In genomic region chr2:181381631-181382306, GRCm38 (mm10) we compare ENCODE assay signal across 22 mouse cellular contexts. TPM values are rescaled to one million over a fixed set of nuclear protein-coding genes. Genes with fewer than 3 reads are reported as not detected.
DNase-seq lines count a peak whose midpoint lies in the region; ATAC-seq and TF ChIP-seq lines count a peak whose summit lies in the region.
"Had no signal": no experiment of that assay in that cellular context is flagged by ENCODE, and none has a peak within 500 bp of the region (broad histone marks: within the 10 kb centered on the region; RNA-seq: fewer than 3 reads in every experiment).

No protein-coding gene starts in this region.

- H3K9me3 ChIP-seq in intestine, embryonic 16.5 days (ENCODE audit: control insufficient read depth, low read length) = no peaks in the 10 kb centered on the region
- H3K9me3 ChIP-seq: embryonic facial prominence, embryonic 12.5 days; forebrain, embryonic 12.5 days; hindbrain, embryonic 13.5 days had no signal

- H3K27ac ChIP-seq in spleen, adult 2 months (ENCODE audit: insufficient read depth, low read length) = peak overlapping the region; percentile 65
- no peak overlapping the region for H3K27ac ChIP-seq in small intestine, adult 2 months (ENCODE audit: insufficient read depth, low read depth, low read length)
- no peak overlapping the region for H3K27ac ChIP-seq in intestine, embryonic 16.5 days (ENCODE audit: low read length)
- H3K27ac ChIP-seq: embryonic facial prominence, embryonic 12.5 days; forebrain, embryonic 12.5 days; hindbrain, embryonic 13.5 days; hindbrain, postnatal 0 days had no signal

- no peak for TF ChIP-seq POLR2A in spleen, adult 2 months (IDR thresholded peaks at IDR 0.05; ENCODE audit: low read depth, low read length)
- TF ChIP-seq POLR2A in small intestine, adult 2 months (IDR thresholded peaks at IDR 0.05; ENCODE audit: low read depth, low read length) = no peak; the same call in 1 of the 2 replicates

- TF ChIP-seq CTCF in spleen, adult 2 months (IDR thresholded peaks at IDR 0.05; ENCODE audit: extremely low read depth, insufficient read depth, insufficient read length, insufficient replicate concordance) = no peak
- no peak for TF ChIP-seq CTCF in small intestine, adult 2 months (IDR thresholded peaks at IDR 0.05; ENCODE audit: extremely low read depth, insufficient read length, insufficient replicate concordance, low read depth, low read length)

- H3K4me2 ChIP-seq in intestine, embryonic 16.5 days (ENCODE audit: low read depth, low read length) = no peak overlapping the region
- H3K4me2 ChIP-seq: embryonic facial prominence, embryonic 12.5 days; forebrain, embryonic 12.5 days; hindbrain, embryonic 13.5 days had no signal

- H3K27me3 ChIP-seq in spleen, adult 2 months (ENCODE audit: control insufficient read depth, insufficient read depth, low read length) = no peaks in the 10 kb centered on the region
- no peaks in the 10 kb centered on the region for H3K27me3 ChIP-seq in small intestine, adult 2 months (ENCODE audit: control insufficient read depth, insufficient read depth, low read length)
- no peaks in the 10 kb centered on the region for H3K27me3 ChIP-seq in intestine, embryonic 16.5 days (replicated peaks; ENCODE audit: control insufficient read depth, insufficient read depth, low read length)
- H3K27me3 ChIP-seq: embryonic facial prominence, embryonic 12.5 days; forebrain, embryonic 12.5 days; hindbrain, embryonic 13.5 days; Patski had no signal

- H3K4me3 ChIP-seq in spleen, adult 2 months (ENCODE audit: extremely low read depth, insufficient read depth, insufficient read length) = peak overlapping the region; percentile 61; the same call in 1 of the 2 replicates
- H3K4me3 ChIP-seq in small intestine, adult 2 months (ENCODE audit: low read depth, low read length) = peak overlapping the region; percentile 35
- no peak overlapping the region for H3K4me3 ChIP-seq in intestine, embryonic 16.5 days (ENCODE audit: low read length)
- H3K4me3 ChIP-seq: embryonic facial prominence, embryonic 12.5 days; forebrain, embryonic 12.5 days; hindbrain, embryonic 13.5 days had no signal

- no peak overlapping the region for H3K9ac ChIP-seq in intestine, embryonic 16.5 days (ENCODE audit: low read depth, low read length)
- H3K9ac ChIP-seq: embryonic facial prominence, embryonic 12.5 days; forebrain, embryonic 12.5 days; forebrain, postnatal 0 days; hindbrain, embryonic 13.5 days had no signal

- peaks cover 41% of the 10 kb centered on the region for H3K36me3 ChIP-seq in spleen, adult 2 months (ENCODE audit: control insufficient read depth, insufficient read depth, low read length)
- H3K36me3 ChIP-seq in small intestine, adult 2 months (ENCODE audit: control insufficient read depth, insufficient read depth, low read length) = peaks cover 64% of the 10 kb centered on the region
- peaks cover 26% of the 10 kb centered on the region for H3K36me3 ChIP-seq in intestine, embryonic 16.5 days (ENCODE audit: control insufficient read depth, insufficient read depth, low read length)

- DNase-seq in spleen, adult 2 months (ENCODE audit: low read depth in 1 of 2, low spot score in 2 of 2) = no peak
- no peak for DNase-seq in spleen, postnatal 36 days (ENCODE audit: low spot score in 2 of 2)
- DNase-seq in kidney, adult 18-20 months = no peak
- DNase-seq in cerebellum, postnatal 14 days = no peak
- DNase-seq: adrenal gland, postnatal 10 days; cerebellum, adult 11 months; cerebellum, adult 8-10 months; cerebellum, postnatal 25 days; forebrain, postnatal 0 days; gastrocnemius, postnatal 25 days; heart, postnatal 10 days; heart, postnatal 4 days had no signal

- peak; percentile 50 for ATAC-seq in CD4-positive, CD25-positive, alpha-beta regulatory T cell, adult 4 months
- 0 out of 2 replicates have a peak, but pooled peaks have one; percentile 16 for ATAC-seq in erythroid progenitor cell, adult 5-6 weeks (replicated peaks; ENCODE audit: low FRiP score, poor library complexity, severe bottlenecking)
- ATAC-seq in intestine, embryonic 16.5 days = no peak
- ATAC-seq: forebrain, postnatal 0 days; hindbrain, postnatal 0 days; intestine, postnatal 0 days; Patski had no signal

- 83% methylated on average over 6 of the region's 6 CpGs for WGBS in spleen, adult 2 months
- WGBS in small intestine, adult 2 months = 91% methylated on average over 6 of the region's 6 CpGs
- 89% methylated on average over 6 of the region's 6 CpGs for WGBS in intestine, embryonic 16.5 days

- H3K4me1 ChIP-seq in spleen, adult 2 months (ENCODE audit: control insufficient read depth, insufficient read depth, insufficient read length) = peaks cover 16% of the 10 kb centered on the region; the same call in 1 of the 2 replicates
- peaks cover 2% of the 10 kb centered on the region; the same call in 1 of the 2 replicates for H3K4me1 ChIP-seq in small intestine, adult 2 months (ENCODE audit: control insufficient read depth, insufficient read depth, insufficient read length, low read length)
- H3K4me1 ChIP-seq in intestine, embryonic 16.5 days (ENCODE audit: control insufficient read depth, insufficient read depth, low read length) = no peaks in the 10 kb centered on the region
- H3K4me1 ChIP-seq: embryonic facial prominence, embryonic 12.5 days; forebrain, embryonic 12.5 days; hindbrain, embryonic 13.5 days had no signal

RNA-seq across cellular contexts. Expression of gene Lime1, which starts 1.9 kb away (rescaled TPM):
- polyA plus RNA-seq in spleen, adult 2 months (2012; rRNA removed) = 146 and 163 TPM in 2 replicates
- 100 to 1,000 TPM; 302 to 371 TPM for polyA plus RNA-seq in CD4-positive, CD25-positive, alpha-beta regulatory T cell, adult 4 months (2017; shearing (Covaris generic))
- total RNA-seq in erythroid progenitor cell, adult 5-6 weeks (2015; ENCODE audit: low replicate concordance) = 4.6 and 37.5 TPM in 2 replicates
- total RNA-seq in erythroid progenitor cell, adult 5-6 weeks (2017; ENCODE audit: low replicate concordance) = 11.7 and 13.2 TPM in 2 replicates
- 53.5 and 89.8 TPM in 2 replicates for polyA plus RNA-seq in small intestine, adult 2 months (2012; rRNA removed)
- 16.3 and 16.8 TPM in 2 replicates for polyA plus RNA-seq in intestine, embryonic 16.5 days (2015; fragmentation: Nextera tagmentation; extraction: Ambion mirVana)

RNA-seq across cellular contexts. Expression of gene Arfrp1, which starts 16.6 kb away (rescaled TPM):
- polyA plus RNA-seq in spleen, adult 2 months (2012; rRNA removed) = 32.8 and 35.4 TPM in 2 replicates
- polyA plus RNA-seq in CD4-positive, CD25-positive, alpha-beta regulatory T cell, adult 4 months (2017; shearing (Covaris generic)) = 10 to 100 TPM; 67.6 to 76.2 TPM
- 5.4 and 14.3 TPM in 2 replicates for total RNA-seq in erythroid progenitor cell, adult 5-6 weeks (2015; ENCODE audit: low replicate concordance)
- 9.0 and 10.8 TPM in 2 replicates for total RNA-seq in erythroid progenitor cell, adult 5-6 weeks (2017; ENCODE audit: low replicate concordance)
- polyA plus RNA-seq in small intestine, adult 2 months (2012; rRNA removed) = 15.8 and 23.5 TPM in 2 replicates
- polyA plus RNA-seq in intestine, embryonic 16.5 days (2015; fragmentation: Nextera tagmentation; extraction: Ambion mirVana) = 52.5 and 54.0 TPM in 2 replicates

RNA-seq across cellular contexts. Expression of gene Zgpat, which starts 17.0 kb away (rescaled TPM):
- polyA plus RNA-seq in spleen, adult 2 months (2012; rRNA removed) = 44.7 and 45.7 TPM in 2 replicates
- 10 to 100 TPM; 16.4 to 23.4 TPM for polyA plus RNA-seq in CD4-positive, CD25-positive, alpha-beta regulatory T cell, adult 4 months (2017; shearing (Covaris generic))
- total RNA-seq in erythroid progenitor cell, adult 5-6 weeks (2015; ENCODE audit: low replicate concordance) = 2.9 and 10.1 TPM in 2 replicates
- total RNA-seq in erythroid progenitor cell, adult 5-6 weeks (2017; ENCODE audit: low replicate concordance) = 11.2 and 15.4 TPM in 2 replicates
- polyA plus RNA-seq in small intestine, adult 2 months (2012; rRNA removed) = 15.7 and 20.7 TPM in 2 replicates
- polyA plus RNA-seq in intestine, embryonic 16.5 days (2015; fragmentation: Nextera tagmentation; extraction: Ambion mirVana) = 36.9 and 38.5 TPM in 2 replicates
